Mouse (Mus musculus) small intestine, adult 2 months (tissue): ENCODE data around the gene Traf1.

ENCODE experiments used
- CTCF ChIP-seq: fragments of 200-500 bp; IDR thresholded peaks from 2 replicates; pipeline ENCODE4 v1.5.1; 2012; ENCODE audit warnings: low read depth, mild to moderate bottlenecking, control low read depth, inconsistent platforms, low read length, moderate library complexity, mixed read lengths; ENCODE audit not compliant: insufficient replicate concordance, insufficient read length; ENCODE audit errors: extremely low read depth
- POLR2A ChIP-seq: fragments of 200-500 bp; IDR thresholded peaks from 2 replicates; pipeline ENCODE4 v1.6.1; 2012; ENCODE audit warnings: low read depth, mild to moderate bottlenecking, control low read depth, inconsistent platforms, low read length, moderate library complexity

- no peak for TF ChIP-seq POLR2A
- TF ChIP-seq CTCF: no peak
Measured at GRCm38 (mm10) chr2:34953018-34953417, 8.6 kb downstream of the Traf1 start.
